Mouse (Mus musculus) MEL (cell line): Measurements from ENCODE around the gene Atg4b. TPM values are rescaled to one million over a fixed set of nuclear protein-coding genes. Genes with fewer than 3 reads are reported as not detected.

Experiments used
- DNase-seq: peaks from one replicate; pipeline ENCODE4 v3.0.0; 2011; ENCODE audit warnings: low read depth, low spot score
- H3K27ac ChIP-seq: 2 replicates; pipeline ENCODE4 v1.5.1; 2012; ENCODE audit warnings: low read depth, mild to moderate bottlenecking, control low read depth, low read length, moderate library complexity; ENCODE audit not compliant: control insufficient read depth
- H3K27me3 ChIP-seq, 2 experiments: fragments of 150-350 bp in 1 of 2; sonication (generic) in 1 of 2; 2 replicates each; pipeline ENCODE4 v1.6.1; 2012; ENCODE audit warnings: low read length in 2 of 2, mild to moderate bottlenecking in 2 of 2, improper control_type of control experiment in 1 of 2, moderate library complexity in 1 of 2; ENCODE audit not compliant: insufficient read depth in 2 of 2, control insufficient read depth in 1 of 2
- H3K36me3 ChIP-seq, 2 experiments: 2 replicates each; pipeline ENCODE4 v1.6.1; 2012 to 2014; ENCODE audit warnings: low read length in 2 of 2, improper control_type of control experiment in 1 of 2, inconsistent platforms in 1 of 2, mild to moderate bottlenecking in 1 of 2; ENCODE audit not compliant: insufficient read depth in 2 of 2, control insufficient read depth in 1 of 2
- H3K4me1 ChIP-seq, 2 experiments: fragments of 150-350 bp in 1 of 2; sonication (generic) in 1 of 2; 2 replicates each; pipeline ENCODE4 v1.6.1; 2012; ENCODE audit warnings: low read length in 2 of 2, improper control_type of control experiment in 1 of 2, mild to moderate bottlenecking in 1 of 2; ENCODE audit not compliant: insufficient read depth in 2 of 2, control insufficient read depth in 1 of 2
- H3K4me3 ChIP-seq, 2 experiments: fragments of 150-350 bp in 1 of 2; sonication (generic) in 1 of 2; 2 replicates each; pipeline ENCODE4 v1.5.1; 2012; ENCODE audit warnings: low read depth in 2 of 2, low read length in 2 of 2, mild to moderate bottlenecking in 2 of 2, moderate library complexity in 2 of 2, control low read depth in 1 of 2, improper control_type of control experiment in 1 of 2; ENCODE audit not compliant: control insufficient read depth in 1 of 2, insufficient read depth in 1 of 2
- H3K79me2 ChIP-seq: 2 replicates; pipeline ENCODE4 v1.6.1; 2012; ENCODE audit warnings: mild to moderate bottlenecking, low read length, moderate library complexity; ENCODE audit not compliant: control insufficient read depth, poor library complexity, insufficient read depth
- H3K9ac ChIP-seq: 2 replicates; pipeline ENCODE4 v1.6.1; 2012; ENCODE audit warnings: low read depth, mild to moderate bottlenecking, control low read depth, low read length, moderate library complexity; ENCODE audit not compliant: control insufficient read depth, poor library complexity, severe bottlenecking
- H3K9me3 ChIP-seq: fragments of 150-350 bp; sonication (generic); replicated peaks from 2 replicates; pipeline ENCODE4 v1.6.1; 2012; ENCODE audit warnings: mild to moderate bottlenecking, low read length, improper control_type of control experiment, moderate library complexity; ENCODE audit not compliant: insufficient read depth
- BHLHE40 ChIP-seq: IDR thresholded peaks from 2 replicates; pipeline ENCODE4 v1.6.1; 2012; ENCODE audit warnings: low read depth, mild to moderate bottlenecking, inconsistent platforms, low read length, improper control_type of control experiment, borderline replicate concordance
- CHD2 ChIP-seq: IDR thresholded peaks from 2 replicates; pipeline ENCODE4 v1.6.1; 2011; ENCODE audit warnings: low read length, improper control_type of control experiment
- CTCF ChIP-seq, 3 experiments: IDR thresholded peaks in 2 of 3; conservative IDR thresholded peaks in 1 of 3; 2 replicates each; pipeline ENCODE4 v1.5.1; 2011 to 2012; ENCODE audit warnings: low read length in 3 of 3, low read depth in 2 of 3, mild to moderate bottlenecking in 2 of 3, improper control_type of control experiment in 1 of 3, inconsistent platforms in 1 of 3, mixed read lengths in 1 of 3, moderate library complexity in 1 of 3; ENCODE audit not compliant: control insufficient read depth in 1 of 3, insufficient read depth in 1 of 3, poor library complexity in 1 of 3, severe bottlenecking in 1 of 3
- EP300 ChIP-seq, 2 experiments: IDR thresholded peaks; 2 replicates each; pipeline ENCODE4 v1.6.1; 2011; ENCODE audit warnings: improper control_type of control experiment in 2 of 2, low read length in 2 of 2, low read depth in 1 of 2, mild to moderate bottlenecking in 1 of 2
- ETS1 ChIP-seq: IDR thresholded peaks from 2 replicates; pipeline ENCODE4 v1.6.1; 2012; ENCODE audit warnings: low read depth, mild to moderate bottlenecking, inconsistent platforms, low read length, improper control_type of control experiment, moderate library complexity
- MAZ ChIP-seq: IDR thresholded peaks from 2 replicates; pipeline ENCODE4 v1.6.1; 2012; ENCODE audit warnings: low read depth, mild to moderate bottlenecking, inconsistent platforms, low read length, improper control_type of control experiment
- MEF2A ChIP-seq: IDR thresholded peaks from 2 replicates; pipeline ENCODE4 v1.6.1; 2014; ENCODE audit warnings: low read depth, mild to moderate bottlenecking, inconsistent platforms, low read length, improper control_type of control experiment; ENCODE audit not compliant: poor library complexity, insufficient replicate concordance, severe bottlenecking; ENCODE audit errors: extremely low read depth
- MXI1 ChIP-seq: IDR thresholded peaks from 2 replicates; pipeline ENCODE4 v1.6.1; 2011; ENCODE audit warnings: mild to moderate bottlenecking, low read depth, low read length, improper control_type of control experiment
- POLR2A ChIP-seq, 2 experiments: IDR thresholded peaks; 2 replicates each; pipeline ENCODE4 v1.6.1; 2011 to 2012; ENCODE audit warnings: low read length in 2 of 2, mild to moderate bottlenecking in 2 of 2, control low read depth in 1 of 2, improper control_type of control experiment in 1 of 2, low read depth in 1 of 2, moderate library complexity in 1 of 2; ENCODE audit not compliant: control insufficient read depth in 1 of 2, insufficient read depth in 1 of 2, poor library complexity in 1 of 2
- POLR2AphosphoS5 ChIP-seq: IDR thresholded peaks from 2 replicates; pipeline ENCODE4 v1.6.1; 2012; ENCODE audit warnings: low read depth, borderline replicate concordance, mild to moderate bottlenecking, inconsistent platforms, low read length, moderate library complexity, mixed read lengths
- RAD21 ChIP-seq: IDR thresholded peaks from 2 replicates; pipeline ENCODE4 v1.6.1; 2011; ENCODE audit warnings: mild to moderate bottlenecking, low read depth, low read length, improper control_type of control experiment
- RCOR1 ChIP-seq: IDR thresholded peaks from 2 replicates; pipeline ENCODE4 v1.6.1; 2012; ENCODE audit warnings: low read depth, mild to moderate bottlenecking, inconsistent platforms, low read length, improper control_type of control experiment
- SIN3A ChIP-seq: IDR thresholded peaks from 2 replicates; pipeline ENCODE4 v1.6.1; 2012; ENCODE audit warnings: low read length, improper control_type of control experiment, inconsistent platforms
- SMC3 ChIP-seq: IDR thresholded peaks from 2 replicates; pipeline ENCODE4 v1.6.1; 2011; ENCODE audit warnings: low read depth, low read length, improper control_type of control experiment
- UBTF ChIP-seq: IDR thresholded peaks from 2 replicates; pipeline ENCODE4 v1.6.1; 2012; ENCODE audit warnings: low read depth, mild to moderate bottlenecking, inconsistent platforms, low read length, improper control_type of control experiment, moderate library complexity, borderline replicate concordance; ENCODE audit not compliant: insufficient read depth
- USF1 ChIP-seq: IDR thresholded peaks from 2 replicates; pipeline ENCODE4 v1.6.1; 2014; ENCODE audit warnings: low read depth, mild to moderate bottlenecking, inconsistent platforms, low read length, improper control_type of control experiment, moderate library complexity
- ZC3H11A ChIP-seq: IDR thresholded peaks from 2 replicates; pipeline ENCODE4 v1.6.1; 2012; ENCODE audit warnings: low read depth, mild to moderate bottlenecking, inconsistent platforms, low read length, improper control_type of control experiment
- ZKSCAN1 ChIP-seq: IDR thresholded peaks from 2 replicates; pipeline ENCODE4 v1.6.1; 2012; ENCODE audit warnings: low read depth, mild to moderate bottlenecking, inconsistent platforms, low read length, improper control_type of control experiment, moderate library complexity
- ZNF384 ChIP-seq: IDR thresholded peaks from 2 replicates; pipeline ENCODE4 v1.6.1; 2012; ENCODE audit warnings: low read depth, mild to moderate bottlenecking, inconsistent platforms, low read length, improper control_type of control experiment
- polyA plus RNA-seq, 2 experiments: library from polyadenylated mRNA; stranded (reverse) in 1 of 2; unstranded in 1 of 2; fragments of >175 nt in 1 of 2; fragments of >200 nt in 1 of 2; gene quantifications; 2 replicates each; pipeline versions ENCODE4 v1.2.1 to v1.2.4; 2012; ENCODE audit warnings: low replicate concordance in 2 of 2, low read depth in 1 of 2; ENCODE audit not compliant: insufficient read length in 2 of 2, insufficient read depth in 1 of 2, missing spikeins in 1 of 2
- total RNA-seq: library from RNA; depleted of rRNA; stranded (reverse); fragments of 300-350 nt; gene quantifications from 2 replicates; pipeline ENCODE4 v1.2.3, GENCODE M21; 2012

The Atg4b gene
- total and polyA plus RNA-seq, 3 experiments, result 57.9 to 121 TPM; not detected in 1

DNA sequence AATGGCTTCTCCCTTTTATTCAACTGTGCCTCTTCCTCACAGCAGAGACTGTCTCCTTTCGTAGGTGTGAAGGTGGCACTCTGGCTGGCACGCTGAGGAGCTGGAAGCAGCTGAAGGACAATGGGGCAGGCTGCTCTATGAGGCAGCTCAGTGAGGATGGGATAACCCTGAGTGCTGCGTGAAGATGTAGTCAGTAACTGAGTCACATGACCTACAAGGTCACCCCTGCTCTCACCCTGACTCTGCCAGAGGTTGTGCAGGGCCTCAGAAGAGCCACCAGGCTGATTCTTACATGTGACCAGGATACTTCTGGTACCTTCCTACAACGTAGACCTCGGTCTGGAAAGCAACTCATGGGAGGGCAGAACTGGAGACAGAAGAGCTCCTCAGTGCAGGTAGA, 25.6 kb upstream of the Atg4b start:
- no peak for DNase-seq
- Histone ChIP-seq H3K4me3 (no peak overlapping the region), H3K79me2 (no peaks in the 10 kb centered on the region)
- TF ChIP-seq UBTF, result no peak
- TF ChIP-seq CHD2, result no peak
- 0 out of 2 replicates have a peak, but pooled peaks have one; percentile 20 for TF ChIP-seq USF1
- TF ChIP-seq, all 39 proteins: peak for 1
- no peak overlapping the region for H3K9ac ChIP-seq
- no peaks in the 10 kb centered on the region for H3K9me3 ChIP-seq
- no peaks in the 10 kb centered on the region for H3K4me1 ChIP-seq
- H3K27me3 ChIP-seq, result no peaks in the 10 kb centered on the region
- no peak overlapping the region for H3K27ac ChIP-seq
- peaks cover 0 to 4% of the 10 kb centered on the region in 2 experiments; a peak in 2 of 4 replicates for H3K36me3 ChIP-seq

DNA sequence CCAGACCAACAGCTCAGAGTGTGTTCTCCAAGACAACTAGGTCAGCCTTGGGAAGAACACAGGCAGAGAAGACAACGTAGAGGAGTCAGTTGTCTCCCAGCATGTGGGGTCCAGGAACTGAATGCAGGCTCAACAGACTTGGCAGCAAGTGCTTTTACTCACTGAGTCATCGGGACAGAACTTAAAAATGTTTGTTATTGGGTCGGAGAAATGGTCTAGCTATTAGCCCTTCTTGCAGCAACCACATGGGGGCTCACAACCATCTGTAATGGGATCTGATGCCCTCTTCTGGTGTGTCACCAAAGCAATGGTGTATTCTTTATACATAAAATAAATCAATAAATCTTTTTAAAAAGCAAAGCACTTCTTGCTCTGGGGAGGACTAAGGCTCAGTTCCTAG, 25.2 kb upstream of the Atg4b start:
- TF ChIP-seq CTCF (IDR thresholded peaks at IDR 0.05 in 2 of 3, conservative IDR thresholded peaks at IDR 0.05 in 1 of 3; ENCODE audit: control insufficient read depth in 1 of 3, insufficient read depth in 1 of 3, low read depth in 2 of 3, low read length in 3 of 3, poor library complexity in 1 of 3, severe bottlenecking in 1 of 3) (peak in 1 of 3 experiments; percentile 47; a peak in 2 of 6 replicates), ZNF384 (no peak), ETS1 (no peak), POLR2AphosphoS5 (no peak), POLR2A (IDR thresholded peaks at IDR 0.05; ENCODE audit: control insufficient read depth in 1 of 2, insufficient read depth in 1 of 2, low read depth in 1 of 2, low read length in 2 of 2, poor library complexity in 1 of 2) (0 out of 4 replicates have a peak, but pooled peaks of 1 of the 2 experiments have one; percentile 9)
- Histone ChIP-seq H3K79me2 (no peaks in the 10 kb centered on the region), H3K9me3 (no peaks in the 10 kb centered on the region)

DNA sequence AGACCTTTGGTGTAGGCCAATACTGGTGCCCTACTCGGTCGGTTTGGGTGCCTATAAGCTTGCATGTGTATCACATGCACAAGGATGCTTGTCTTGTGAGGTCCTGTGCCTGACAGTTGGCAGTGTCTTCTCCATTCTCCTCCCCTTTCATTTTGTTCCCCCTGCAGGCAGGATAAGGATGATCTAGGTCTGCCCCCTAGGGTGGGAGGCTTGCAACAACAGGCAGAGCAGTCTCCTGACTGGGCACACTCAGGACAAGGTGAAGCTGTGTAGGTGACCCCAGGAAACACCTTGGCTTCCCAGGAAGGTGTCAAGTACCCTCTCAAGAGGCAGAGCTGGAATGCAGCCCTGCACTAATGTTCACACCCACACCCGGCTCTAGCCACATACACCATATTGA, 24.3 kb upstream of the Atg4b start:
- no peak overlapping the region for H3K27ac ChIP-seq
- H3K36me3 ChIP-seq, result peaks cover 0 to 4% of the 10 kb centered on the region in 2 experiments; a peak in 2 of 4 replicates
- TF ChIP-seq SMC3 (peak; percentile 90), ETS1 (no peak), RAD21 (peak; percentile 94), POLR2A (IDR thresholded peaks at IDR 0.05; ENCODE audit: control insufficient read depth in 1 of 2, insufficient read depth in 1 of 2, low read depth in 1 of 2, low read length in 2 of 2, poor library complexity in 1 of 2) (0 out of 4 replicates have a peak, but pooled peaks of 1 of the 2 experiments have one; percentile 4), ZC3H11A (peak; percentile 85), RCOR1 (no peak), BHLHE40 (0 out of 2 replicates have a peak, but pooled peaks have one; percentile 8), MAZ (peak; percentile 56; the same call in 1 of the 2 replicates), SIN3A (peak; percentile 31; the same call in 1 of the 2 replicates), EP300 (IDR thresholded peaks at IDR 0.05; ENCODE audit: low read depth in 1 of 2, low read length in 2 of 2) (no peak), ZKSCAN1 (no peak), CTCF (IDR thresholded peaks at IDR 0.05 in 2 of 3, conservative IDR thresholded peaks at IDR 0.05 in 1 of 3; ENCODE audit: control insufficient read depth in 1 of 3, insufficient read depth in 1 of 3, low read depth in 2 of 3, low read length in 3 of 3, poor library complexity in 1 of 3, severe bottlenecking in 1 of 3) (peak; percentile 86 to 98 (median 92)), MEF2A (no peak), MXI1 (peak; percentile 54)
- no peak overlapping the region for H3K9ac ChIP-seq
- H3K9me3 ChIP-seq, result no peaks in the 10 kb centered on the region
- no peaks in the 10 kb centered on the region for H3K4me1 ChIP-seq
- no peaks in the 10 kb centered on the region for H3K27me3 ChIP-seq
- no peak overlapping the region for H3K4me3 ChIP-seq
- H3K79me2 ChIP-seq, result no peaks in the 10 kb centered on the region
- peak; percentile 77 for DNase-seq

More for the DNA sequence above, 25.2 kb upstream of the Atg4b start:
- DNase-seq, result no peak
- H3K27ac ChIP-seq, result no peak overlapping the region
- no peaks in the 10 kb centered on the region for H3K4me1 ChIP-seq
- no peaks in the 10 kb centered on the region for H3K27me3 ChIP-seq
- peaks cover 0 to 4% of the 10 kb centered on the region in 2 experiments; a peak in 2 of 4 replicates for H3K36me3 ChIP-seq
- no peak overlapping the region for H3K9ac ChIP-seq
- H3K4me3 ChIP-seq, result no peak overlapping the region
